Mouse (Mus musculus): ENCODE data around the gene BC048671. TPM values are rescaled to one million over a fixed set of nuclear protein-coding genes. Genes with fewer than 3 reads are reported as not detected.

The BC048671 gene
- polyA plus RNA-seq, 1 experiment from 2014 or later: 0.33 TPM

DNA sequence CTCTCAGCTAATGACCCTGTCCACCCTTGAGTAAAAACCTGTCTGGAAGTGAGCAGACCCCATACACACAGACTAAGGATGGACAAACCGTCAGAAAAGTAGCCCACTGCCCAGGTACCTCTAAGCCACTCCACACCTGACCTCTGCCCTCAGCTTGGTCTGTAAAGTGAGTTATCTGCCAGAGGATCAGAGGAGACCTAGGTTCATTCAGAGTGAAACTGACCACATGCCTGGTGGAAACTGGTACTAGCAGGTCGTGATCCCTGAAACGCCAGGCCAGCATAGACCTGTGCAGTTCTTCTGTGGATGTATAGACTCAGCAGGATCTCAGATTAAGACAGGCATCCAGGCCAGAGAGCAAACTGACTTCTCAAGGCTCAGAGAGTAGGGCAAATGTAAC lies 23.4 kb downstream of the BC048671 start:
- H3K4me1 ChIP-seq (replicated peaks; ENCODE audit: control insufficient read depth, insufficient read depth): no peaks in the 10 kb centered on the region
- no peaks in the 10 kb centered on the region for H3K9me3 ChIP-seq (ENCODE audit: control insufficient read depth, low read length)
- H3K4me3 ChIP-seq (ENCODE audit: low read depth, low read length): no peak overlapping the region
- no peak overlapping the region for H3K4me2 ChIP-seq (replicated peaks; ENCODE audit: low read depth)
- H3K9ac ChIP-seq (ENCODE audit: low read length): no peak overlapping the region
- ATAC-seq (ENCODE audit: low FRiP score, low TSS enrichment): no peak
- 54% methylated on average over 3 of the region's 3 CpGs for WGBS
- no peak for DNase-seq (ENCODE audit: low spot score)
- H3K36me3 ChIP-seq (ENCODE audit: control insufficient read depth, insufficient read depth, low read length): no peaks in the 10 kb centered on the region
- no peaks in the 10 kb centered on the region for H3K27me3 ChIP-seq (ENCODE audit: control insufficient read depth, insufficient read depth, low read length)
- TF ChIP-seq CTCF (IDR thresholded peaks at IDR 0.05; ENCODE audit: low read depth) (no peak), EP300 (optimal IDR thresholded peaks at IDR 0.05) (no peak)
- no peak overlapping the region for H3K27ac ChIP-seq (replicated peaks)

- H3K27ac ChIP-seq (replicated peaks): no peak within 1 kb of the TSS
- no peaks in the 10 kb centered on the region for H3K36me3 ChIP-seq (ENCODE audit: control insufficient read depth, insufficient read depth, low read length)
- WGBS: 11% methylated on average over 22 of the region's 22 CpGs
- H3K4me2 ChIP-seq (replicated peaks; ENCODE audit: low read depth): peak within 1 kb of the TSS; percentile 38
- no peak for TF ChIP-seq EP300 (optimal IDR thresholded peaks at IDR 0.05)
- TF ChIP-seq CTCF (IDR thresholded peaks at IDR 0.05; ENCODE audit: low read depth): no peak
- H3K27me3 ChIP-seq (ENCODE audit: control insufficient read depth, insufficient read depth, low read length): no peaks in the 10 kb centered on the region
- DNase-seq (ENCODE audit: low spot score): peak; percentile 50
- H3K9me3 ChIP-seq (ENCODE audit: control insufficient read depth, low read length): no peaks in the 10 kb centered on the region
- no peak within 1 kb of the TSS for H3K9ac ChIP-seq (ENCODE audit: low read length)
- H3K4me3 ChIP-seq (ENCODE audit: low read depth, low read length): no peak within 1 kb of the TSS; the same call in 1 of the 2 replicates
- H3K4me1 ChIP-seq (replicated peaks; ENCODE audit: control insufficient read depth, insufficient read depth): no peaks in the 10 kb centered on the region
- ATAC-seq (ENCODE audit: low FRiP score, low TSS enrichment): peak; percentile 58; the same call in 1 of the 2 replicates
These were observed 24.0 kb downstream of the BC048671 start, which contains the start of gene Chst13 for GRCm38 (mm10) chr6:90324991-90325390. Chst13 (minus strand) TSS chr6:90325185.

- no peaks in the 10 kb centered on the region for H3K36me3 ChIP-seq (ENCODE audit: control insufficient read depth, insufficient read depth, low read length)
- H3K9me3 ChIP-seq (ENCODE audit: control insufficient read depth, low read length): no peaks in the 10 kb centered on the region
- H3K4me3 ChIP-seq (ENCODE audit: low read depth, low read length): no peak overlapping the region
- no peak for ATAC-seq (ENCODE audit: low FRiP score, low TSS enrichment)
- DNase-seq (ENCODE audit: low spot score): peak; percentile 33
- TF ChIP-seq EP300 (optimal IDR thresholded peaks at IDR 0.05) (no peak), CTCF (IDR thresholded peaks at IDR 0.05; ENCODE audit: low read depth) (peak; percentile 77)
- H3K4me1 ChIP-seq (replicated peaks; ENCODE audit: control insufficient read depth, insufficient read depth): no peaks in the 10 kb centered on the region
- no peaks in the 10 kb centered on the region for H3K27me3 ChIP-seq (ENCODE audit: control insufficient read depth, insufficient read depth, low read length)
- H3K9ac ChIP-seq (ENCODE audit: low read length): no peak overlapping the region
- WGBS: 19% methylated on average over 6 of the region's 6 CpGs
- no peak overlapping the region for H3K4me2 ChIP-seq (replicated peaks; ENCODE audit: low read depth)
- H3K27ac ChIP-seq (replicated peaks): no peak overlapping the region
These were observed 26.7 kb downstream of the BC048671 start for GRCm38 (mm10) chr6:90327670-90328069.

- H3K27ac ChIP-seq (replicated peaks): no peak overlapping the region
- no peaks in the 10 kb centered on the region for H3K9me3 ChIP-seq (ENCODE audit: control insufficient read depth, low read length)
- no peak overlapping the region for H3K9ac ChIP-seq (ENCODE audit: low read length)
- H3K4me2 ChIP-seq (replicated peaks; ENCODE audit: low read depth): no peak overlapping the region
- peak; percentile 47; the same call in 1 of the 2 replicates for TF ChIP-seq CTCF (IDR thresholded peaks at IDR 0.05; ENCODE audit: low read depth)
- no peak for TF ChIP-seq EP300 (optimal IDR thresholded peaks at IDR 0.05)
- WGBS: 7% methylated on average over 1 of the region's 1 CpGs
- H3K36me3 ChIP-seq (ENCODE audit: control insufficient read depth, insufficient read depth, low read length): no peaks in the 10 kb centered on the region
- H3K4me1 ChIP-seq (replicated peaks; ENCODE audit: control insufficient read depth, insufficient read depth): no peaks in the 10 kb centered on the region
- no peak for ATAC-seq (ENCODE audit: low FRiP score, low TSS enrichment)
- DNase-seq (ENCODE audit: low spot score): no peak
- no peaks in the 10 kb centered on the region for H3K27me3 ChIP-seq (ENCODE audit: control insufficient read depth, insufficient read depth, low read length)
- no peak overlapping the region for H3K4me3 ChIP-seq (ENCODE audit: low read depth, low read length)
These were observed 28.9 kb downstream of the BC048671 start for GRCm38 (mm10) chr6:90329953-90330352.

GRCm38 (mm10) chr6:90332561-90333425 lies 31.8 kb downstream of the BC048671 start, which contains the start of gene Uroc1:
Uroc1 (plus strand) TSS chr6:90333284.
- Histone ChIP-seq H3K27ac (replicated peaks) (no peak within 1 kb of the TSS), H3K4me3 (ENCODE audit: low read depth, low read length) (no peak within 1 kb of the TSS), H3K4me2 (replicated peaks; ENCODE audit: low read depth) (no peak within 1 kb of the TSS), H3K4me1 (replicated peaks; ENCODE audit: control insufficient read depth, insufficient read depth) (no peaks in the 10 kb centered on the region), H3K9me3 (ENCODE audit: control insufficient read depth, low read length) (no peaks in the 10 kb centered on the region), H3K27me3 (ENCODE audit: control insufficient read depth, insufficient read depth, low read length) (no peaks in the 10 kb centered on the region), H3K9ac (ENCODE audit: low read length) (no peak within 1 kb of the TSS), H3K36me3 (ENCODE audit: control insufficient read depth, insufficient read depth, low read length) (no peaks in the 10 kb centered on the region)
- DNase-seq (ENCODE audit: low spot score): no peak
- 80% methylated on average over 7 of the region's 7 CpGs for WGBS
- ATAC-seq (ENCODE audit: low FRiP score, low TSS enrichment): 0 out of 2 replicates have a peak, but pooled peaks have one; percentile 45
- no peak for TF ChIP-seq CTCF (IDR thresholded peaks at IDR 0.05; ENCODE audit: low read depth)

GRCm38 (mm10) chr6:90334244-90334643 lies 33.2 kb downstream of the BC048671 start:
- DNase-seq (ENCODE audit: low spot score): no peak
- H3K9me3 ChIP-seq (ENCODE audit: control insufficient read depth, low read length): no peaks in the 10 kb centered on the region
- no peaks in the 10 kb centered on the region for H3K27me3 ChIP-seq (ENCODE audit: control insufficient read depth, insufficient read depth, low read length)
- H3K9ac ChIP-seq (ENCODE audit: low read length): no peak overlapping the region
- H3K36me3 ChIP-seq (ENCODE audit: control insufficient read depth, insufficient read depth, low read length): no peaks in the 10 kb centered on the region
- ATAC-seq (ENCODE audit: low FRiP score, low TSS enrichment): no peak
- no peaks in the 10 kb centered on the region for H3K4me1 ChIP-seq (replicated peaks; ENCODE audit: control insufficient read depth, insufficient read depth)
- no peak overlapping the region for H3K4me2 ChIP-seq (replicated peaks; ENCODE audit: low read depth)
- WGBS: 66% methylated on average over 3 of the region's 3 CpGs
- no peak for TF ChIP-seq CTCF (IDR thresholded peaks at IDR 0.05; ENCODE audit: low read depth)
- TF ChIP-seq EP300 (optimal IDR thresholded peaks at IDR 0.05): no peak
- H3K27ac ChIP-seq (replicated peaks): no peak overlapping the region
- no peak overlapping the region for H3K4me3 ChIP-seq (ENCODE audit: low read depth, low read length)
